Mouse (Mus musculus) hindbrain, postnatal 0 days (tissue): ENCODE measurements at regions not wholly inside any gene's neighbourhood (a gene's known extent, or its start where the extent isn't known, plus 50 kb on each side); places are given as distances from the start of the nearest gene placed in this dataset.
A peak's percentile ranks its signal among the peaks of the same experiment; 100 is the strongest.
"Not testable (repeated sequence)": the region's sequence is repeated elsewhere in the genome, so short reads cannot be mapped to it uniquely, and the experiment has no call there.

Experiments
- ATAC-seq: fragments of 200-750 bp; cut with Nextera tagmentation; 2 replicates; pipeline ENCODE4 v1.8.0; 2017; ENCODE audit warnings: mild to moderate bottlenecking, moderate TSS enrichment, moderate library complexity
- DNase-seq: peaks from one replicate; pipeline ENCODE4 v3.0.0-alpha.2; 2015; ENCODE audit warnings: low spot score
- H3K27ac ChIP-seq: fragments of 300-500 bp; sonication (generic); 2 replicates; pipeline ENCODE4 v1.5.1; 2014; ENCODE audit warnings: mild to moderate bottlenecking
- H3K27me3 ChIP-seq: fragments of 300-500 bp; sonication (generic); 2 replicates; pipeline ENCODE4 v1.6.1; 2014; ENCODE audit warnings: low read length, mixed read lengths; ENCODE audit not compliant: insufficient read depth
- H3K36me3 ChIP-seq: fragments of 300-500 bp; sonication (generic); 2 replicates; pipeline ENCODE4 v1.6.1; 2014; ENCODE audit warnings: low read length, mixed read lengths; ENCODE audit not compliant: insufficient read depth
- H3K4me1 ChIP-seq: fragments of 300-500 bp; sonication (generic); 2 replicates; pipeline ENCODE4 v1.6.1; 2014; ENCODE audit warnings: antibody characterized with exemption, low read length, mixed read lengths; ENCODE audit not compliant: insufficient read depth
- H3K4me2 ChIP-seq: fragments of 300-500 bp; sonication (generic); 2 replicates; pipeline ENCODE4 v1.6.1; 2014; ENCODE audit warnings: low read depth, mild to moderate bottlenecking, low read length, moderate library complexity, mixed read lengths
- H3K4me3 ChIP-seq: fragments of 300-500 bp; sonication (generic); 2 replicates; pipeline ENCODE4 v1.5.1; 2014; ENCODE audit warnings: low read length
- H3K9ac ChIP-seq: fragments of 300-500 bp; sonication (generic); replicated peaks from 2 replicates; pipeline ENCODE4 v1.6.1; 2014; ENCODE audit warnings: mild to moderate bottlenecking, low read length, moderate library complexity, mixed read lengths
- H3K9me3 ChIP-seq: fragments of 300-500 bp; sonication (generic); 2 replicates; pipeline ENCODE4 v1.6.1; 2016; ENCODE audit warnings: low read length, mixed read lengths
- CTCF ChIP-seq: IDR thresholded peaks from 2 replicates; pipeline ENCODE4 v1.5.1; 2016; ENCODE audit warnings: antibody characterized with exemption, control low read depth, low read depth
- WGBS: fragments of 180-500 bp; shearing (Covaris S2); extraction: QIAGEN DNeasy Blood & Tissue Kit; methylation state at CpG from one replicate; pipeline ENCODE4 v1.1.7; 2014; 5-methylcytosine and 5-hydroxymethylcytosine counted together

DNA sequence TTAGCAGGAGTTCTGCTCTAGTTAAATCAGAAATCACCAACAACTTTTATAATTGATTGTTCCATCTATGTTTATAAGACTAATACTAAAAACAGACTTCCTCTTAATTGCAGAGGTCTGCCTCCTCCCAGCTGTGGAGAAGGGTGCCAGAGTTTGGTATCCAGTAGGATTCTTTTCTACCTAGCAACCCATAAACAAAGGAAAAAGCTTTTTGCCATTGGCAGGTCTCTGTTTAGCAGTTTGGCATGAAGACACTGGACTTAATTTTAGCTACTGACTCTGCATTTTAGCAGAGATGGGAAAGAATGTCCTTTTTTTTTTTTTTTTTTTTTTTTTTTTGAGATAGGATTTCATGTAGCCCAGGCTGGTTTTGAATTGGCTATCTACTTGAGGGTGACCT lies 1628.4 kb downstream of the A830018L16Rik start:
- H3K9ac ChIP-seq, result no peak overlapping the region
- no peaks in the 10 kb centered on the region for H3K9me3 ChIP-seq
- no peak overlapping the region for H3K4me3 ChIP-seq
- H3K36me3 ChIP-seq, result no peaks in the 10 kb centered on the region
- H3K27ac ChIP-seq, result no peak overlapping the region
- no peaks in the 10 kb centered on the region for H3K27me3 ChIP-seq
- H3K4me1 ChIP-seq, result no peaks in the 10 kb centered on the region
- DNase-seq (no peak), ATAC-seq (no peak)
- TF ChIP-seq CTCF, result no peak
- no peak overlapping the region for H3K4me2 ChIP-seq

DNA sequence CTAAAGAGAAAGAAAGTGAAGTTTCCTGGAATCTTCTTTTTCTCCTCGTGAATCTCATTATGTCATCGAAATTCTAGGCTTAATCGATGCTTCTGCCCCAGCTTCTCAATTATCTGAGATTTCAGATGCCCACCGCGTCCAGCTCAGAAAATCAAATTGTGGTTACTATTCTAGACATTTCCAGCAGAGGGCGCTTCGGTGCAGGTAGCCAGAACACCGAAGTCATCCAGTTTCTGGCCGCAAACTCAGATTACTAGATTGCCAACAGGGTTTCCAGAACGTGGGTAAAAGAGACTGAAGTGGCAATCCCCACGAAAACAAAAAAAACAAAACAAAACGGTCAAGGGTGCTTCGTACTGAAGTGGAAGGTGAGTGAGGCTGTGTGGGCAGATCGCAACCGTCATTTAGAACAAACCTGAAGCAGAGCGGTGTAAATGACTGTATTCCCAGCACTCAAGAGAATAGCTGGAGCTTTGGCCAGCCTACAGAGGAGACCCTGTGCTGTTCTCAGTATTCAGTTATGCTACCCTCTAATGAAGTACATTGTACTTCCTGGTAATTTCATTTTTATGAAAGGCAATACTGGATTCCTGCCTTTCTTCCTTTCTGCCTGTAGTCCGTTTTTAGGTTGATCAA lies 1636.4 kb downstream of the A830018L16Rik start:
- no peak overlapping the region for H3K27ac ChIP-seq
- H3K4me2 ChIP-seq, result peak overlapping the region; percentile 40
- H3K27me3 ChIP-seq, result no peaks in the 10 kb centered on the region
- DNase-seq (peak; percentile 78), ATAC-seq (peak; percentile 39; the same call in 1 of the 2 replicates)
- H3K9ac ChIP-seq, result no peak overlapping the region
- H3K9me3 ChIP-seq, result no peaks in the 10 kb centered on the region
- peak; percentile 84 for TF ChIP-seq CTCF
- no peaks in the 10 kb centered on the region for H3K36me3 ChIP-seq
- no peaks in the 10 kb centered on the region for H3K4me1 ChIP-seq
- no peak overlapping the region for H3K4me3 ChIP-seq
- 19% methylated on average over 17 of the region's 17 CpGs for WGBS

DNA sequence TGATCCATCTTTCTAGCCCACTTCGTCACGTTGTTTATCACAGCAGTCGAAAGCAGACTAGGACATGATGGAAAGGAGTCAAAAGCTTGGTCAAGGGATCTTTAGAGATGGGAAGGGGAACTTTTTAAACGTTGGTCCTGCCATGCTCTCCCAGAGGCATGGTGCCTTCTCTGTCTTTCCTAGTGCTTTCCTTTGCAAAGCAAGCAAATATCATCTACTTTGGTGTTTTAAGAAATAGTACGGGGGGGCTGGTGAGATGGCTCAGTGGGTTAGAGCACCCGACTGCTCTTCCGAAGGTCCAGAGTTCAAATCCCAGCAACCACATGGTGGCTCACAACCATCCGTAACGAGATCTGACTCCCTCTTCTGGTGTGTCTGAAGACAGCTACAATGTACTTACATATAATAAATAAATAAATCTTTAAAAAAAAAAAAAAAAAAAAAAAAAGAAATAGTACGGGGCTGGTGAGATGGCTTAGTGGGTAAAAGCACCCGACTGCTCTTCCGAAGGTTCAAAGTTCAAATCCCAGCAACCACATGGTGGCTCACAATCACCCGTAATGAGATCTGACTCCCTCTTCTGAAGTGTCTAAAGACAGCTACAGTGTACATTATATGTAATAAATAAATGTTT lies 1637.6 kb downstream of the A830018L16Rik start:
- 71% methylated on average over 11 of the region's 13 CpGs for WGBS
- ATAC-seq, H3K27me3 ChIP-seq: not testable (repeated sequence)

DNA sequence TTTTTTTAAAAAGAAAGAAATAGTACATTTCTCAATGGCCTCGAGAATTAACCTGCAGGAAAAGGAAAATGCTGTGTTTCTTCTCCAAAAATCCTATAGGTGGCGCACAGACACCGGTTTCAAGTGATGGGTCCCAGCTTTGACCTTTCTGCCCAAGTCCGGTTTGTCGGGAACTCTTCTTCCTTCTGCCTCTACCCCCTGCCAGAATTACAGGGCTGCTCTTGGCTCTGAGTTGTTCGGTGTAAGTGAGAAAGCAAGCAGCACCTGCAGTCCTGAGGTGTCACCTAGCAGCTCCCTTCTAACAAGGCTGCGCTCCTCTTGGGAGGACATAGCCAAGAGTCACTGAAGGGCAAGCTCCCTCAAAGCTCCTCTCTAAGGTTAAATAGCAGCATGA lies 1638.2 kb downstream of the A830018L16Rik start:
- WGBS, result 10% methylated on average over 7 of the region's 7 CpGs
- Histone ChIP-seq H3K27ac (no peak overlapping the region), H3K27me3 (no peaks in the 10 kb centered on the region), H3K4me1 (no peaks in the 10 kb centered on the region), H3K36me3 (no peaks in the 10 kb centered on the region), H3K9me3 (no peaks in the 10 kb centered on the region), H3K4me3 (no peak overlapping the region), H3K9ac (no peak overlapping the region), H3K4me2 (peak overlapping the region; percentile 19; the same call in 1 of the 2 replicates)
- TF ChIP-seq CTCF, result peak; percentile 76
- peak; percentile 59; the same call in 1 of the 2 replicates for ATAC-seq
- DNase-seq, result peak; percentile 70

More for the DNA sequence above, 1637.6 kb downstream of the A830018L16Rik start:
- not testable (repeated sequence) for H3K9ac ChIP-seq, H3K4me1 ChIP-seq, H3K4me2 ChIP-seq, H3K36me3 ChIP-seq, H3K27ac ChIP-seq, H3K4me3 ChIP-seq, DNase-seq, H3K9me3 ChIP-seq

DNA sequence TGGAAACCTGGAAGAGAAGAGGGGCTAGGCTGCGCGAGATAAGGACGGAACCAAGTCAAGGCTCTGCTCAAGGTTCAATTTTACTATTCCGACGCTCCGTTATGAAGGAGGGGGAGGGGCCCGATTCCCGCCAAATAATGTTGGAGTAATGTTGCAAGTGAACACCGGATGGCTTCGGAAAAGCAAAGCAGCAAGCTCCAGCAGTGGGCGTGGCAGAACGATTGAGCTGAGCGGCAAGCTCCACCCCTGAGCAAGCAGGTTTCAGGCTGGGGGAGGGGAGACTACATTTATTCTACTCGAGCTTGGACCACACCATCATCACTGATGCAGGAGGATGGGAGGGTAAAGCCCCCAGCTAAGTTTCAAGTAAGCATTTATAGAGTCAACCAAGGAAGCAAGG lies 1643.8 kb downstream of the A830018L16Rik start:
- Histone ChIP-seq H3K27ac (no peak overlapping the region), H3K36me3 (no peaks in the 10 kb centered on the region), H3K4me2 (no peak overlapping the region), H3K9me3 (no peaks in the 10 kb centered on the region), H3K4me1 (no peaks in the 10 kb centered on the region), H3K9ac (no peak overlapping the region), H3K4me3 (no peak overlapping the region), H3K27me3 (no peaks in the 10 kb centered on the region)
- TF ChIP-seq CTCF, result no peak
- ATAC-seq (no peak), DNase-seq (no peak)
- 33% methylated on average over 14 of the region's 14 CpGs for WGBS

DNA sequence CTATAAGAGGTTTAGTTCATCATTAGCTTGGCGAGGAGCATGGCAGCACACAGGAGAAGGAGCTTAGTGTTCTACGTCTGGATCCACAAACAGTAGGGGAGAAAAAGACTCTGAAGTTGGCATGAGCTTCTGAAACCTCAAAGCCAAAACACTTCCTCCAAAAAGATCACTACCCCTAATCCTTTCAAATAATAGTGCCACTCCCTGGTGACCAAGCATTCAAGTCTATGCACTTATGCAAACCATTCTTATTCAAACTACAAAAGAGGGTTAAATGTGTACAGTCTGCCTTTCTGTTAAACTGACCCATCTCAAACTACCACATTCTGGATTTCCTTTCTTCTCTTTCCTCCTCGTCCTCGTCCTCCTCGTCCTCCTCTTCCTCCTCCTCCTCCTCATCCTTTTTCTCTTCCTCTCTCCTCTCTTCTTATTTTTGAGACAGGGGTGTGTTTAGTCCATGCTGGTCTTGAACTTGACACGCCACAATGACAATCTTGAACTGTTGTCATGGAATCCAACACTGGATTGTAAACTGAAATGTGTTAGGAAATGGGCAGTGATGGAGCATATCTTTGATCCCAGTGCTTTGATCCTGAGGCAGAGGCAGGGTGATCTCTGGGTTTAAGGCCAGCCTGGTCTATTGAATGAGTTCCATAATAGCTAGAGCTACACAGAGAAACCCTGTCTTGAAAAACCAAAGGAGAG lies 1645.9 kb downstream of the A830018L16Rik start:
- Histone ChIP-seq H3K4me2 (no peak overlapping the region), H3K9me3 (no peaks in the 10 kb centered on the region), H3K4me1 (no peaks in the 10 kb centered on the region), H3K27ac (no peak overlapping the region), H3K36me3 (no peaks in the 10 kb centered on the region), H3K27me3 (no peaks in the 10 kb centered on the region), H3K9ac (no peak overlapping the region), H3K4me3 (no peak overlapping the region)
- WGBS, result 76% methylated on average over 6 of the region's 6 CpGs
- no peak for ATAC-seq
- no peak for DNase-seq
- TF ChIP-seq CTCF, result no peak
